Mouse (Mus musculus): ENCODE measurements around the gene Gm5447. TPM values are rescaled to one million over a fixed set of nuclear protein-coding genes. Genes with fewer than 3 reads are reported as not detected.
A peak's percentile ranks its signal among the peaks of the same experiment; 100 is the strongest.

Gene Gm5447
- polyA plus RNA-seq, 1 experiment from 2014 or later = 0.27 TPM

DNA sequence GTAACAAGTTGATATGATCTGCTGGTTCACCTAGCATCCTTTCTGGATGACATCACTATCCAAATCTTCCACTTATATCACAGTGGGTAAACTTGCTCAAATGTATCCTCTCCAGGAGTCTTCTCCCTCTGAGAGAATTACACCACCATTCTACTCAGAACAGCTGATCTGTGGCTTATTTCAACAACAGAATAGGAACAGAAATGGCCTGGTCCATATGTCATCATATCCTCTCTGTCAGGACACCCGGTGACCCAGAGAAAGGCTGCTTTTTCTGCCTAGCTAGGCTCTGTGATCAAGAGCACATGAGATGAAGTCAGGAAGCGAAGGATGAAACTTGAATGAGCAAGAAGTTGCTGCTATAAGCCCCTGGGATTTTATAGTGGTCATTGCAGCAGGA is 13.7 kb downstream of the Gm5447 start:
- H3K9me3 ChIP-seq = no peaks in the 10 kb centered on the region
- no peaks in the 10 kb centered on the region for H3K36me3 ChIP-seq
- ATAC-seq (ENCODE audit: insufficient number of reproducible peaks, insufficient read depth, low FRiP score, low TSS enrichment) = no peak
- 0 out of 2 replicates have a peak, but pooled peaks cover 6% of the 10 kb centered on the region for H3K27me3 ChIP-seq
- no peak overlapping the region for H3K4me3 ChIP-seq
- H3K27ac ChIP-seq = no peak overlapping the region
- 89% methylated on average over 2 of the region's 2 CpGs for WGBS
- H3K4me1 ChIP-seq = peaks cover 7% of the 10 kb centered on the region
- no peak overlapping the region for H3K4me2 ChIP-seq (replicated peaks)
- H3K9ac ChIP-seq = no peak overlapping the region

- WGBS = 78% methylated on average over 10 of the region's 10 CpGs
- no peak overlapping the region for H3K9ac ChIP-seq
- H3K27ac ChIP-seq = no peak overlapping the region
- H3K27me3 ChIP-seq = 0 out of 2 replicates have a peak, but pooled peaks cover 10% of the 10 kb centered on the region
- H3K36me3 ChIP-seq = no peaks in the 10 kb centered on the region
- no peak overlapping the region for H3K4me2 ChIP-seq (replicated peaks)
- peaks cover 11% of the 10 kb centered on the region for H3K4me1 ChIP-seq
- H3K9me3 ChIP-seq = no peaks in the 10 kb centered on the region
- H3K4me3 ChIP-seq = no peak overlapping the region
- no peak for ATAC-seq (ENCODE audit: insufficient number of reproducible peaks, insufficient read depth, low FRiP score, low TSS enrichment)
Observed at GRCm38 (mm10) chr13:30989710-30990109, 15.7 kb downstream of the Gm5447 start.

- H3K27me3 ChIP-seq = 0 out of 2 replicates have a peak, but pooled peaks cover 10% of the 10 kb centered on the region
- ATAC-seq (ENCODE audit: insufficient number of reproducible peaks, insufficient read depth, low FRiP score, low TSS enrichment) = no peak
- no peaks in the 10 kb centered on the region for H3K9me3 ChIP-seq
- H3K27ac ChIP-seq = no peak overlapping the region
- no peak overlapping the region for H3K4me2 ChIP-seq (replicated peaks)
- peaks cover 11% of the 10 kb centered on the region for H3K4me1 ChIP-seq
- no peak overlapping the region for H3K9ac ChIP-seq
- 64% methylated on average over 9 of the region's 9 CpGs for WGBS
- H3K36me3 ChIP-seq = no peaks in the 10 kb centered on the region
- no peak overlapping the region for H3K4me3 ChIP-seq
Observed at GRCm38 (mm10) chr13:30990233-30990632, 16.2 kb downstream of the Gm5447 start.

GRCm38 (mm10) chr13:30993819-30994218 is 19.8 kb downstream of the Gm5447 start:
- ATAC-seq (ENCODE audit: insufficient number of reproducible peaks, insufficient read depth, low FRiP score, low TSS enrichment) = no peak
- H3K4me2 ChIP-seq (replicated peaks) = no peak overlapping the region
- 0 out of 2 replicates have a peak, but pooled peaks cover 7% of the 10 kb centered on the region for H3K27me3 ChIP-seq
- 37% methylated on average over 3 of the region's 3 CpGs for WGBS
- no peaks in the 10 kb centered on the region for H3K9me3 ChIP-seq
- no peak overlapping the region for H3K4me3 ChIP-seq
- H3K9ac ChIP-seq = no peak overlapping the region
- H3K4me1 ChIP-seq = 0 out of 2 replicates have a peak, but pooled peaks cover 4% of the 10 kb centered on the region
- no peaks in the 10 kb centered on the region for H3K36me3 ChIP-seq
- no peak overlapping the region for H3K27ac ChIP-seq

DNA sequence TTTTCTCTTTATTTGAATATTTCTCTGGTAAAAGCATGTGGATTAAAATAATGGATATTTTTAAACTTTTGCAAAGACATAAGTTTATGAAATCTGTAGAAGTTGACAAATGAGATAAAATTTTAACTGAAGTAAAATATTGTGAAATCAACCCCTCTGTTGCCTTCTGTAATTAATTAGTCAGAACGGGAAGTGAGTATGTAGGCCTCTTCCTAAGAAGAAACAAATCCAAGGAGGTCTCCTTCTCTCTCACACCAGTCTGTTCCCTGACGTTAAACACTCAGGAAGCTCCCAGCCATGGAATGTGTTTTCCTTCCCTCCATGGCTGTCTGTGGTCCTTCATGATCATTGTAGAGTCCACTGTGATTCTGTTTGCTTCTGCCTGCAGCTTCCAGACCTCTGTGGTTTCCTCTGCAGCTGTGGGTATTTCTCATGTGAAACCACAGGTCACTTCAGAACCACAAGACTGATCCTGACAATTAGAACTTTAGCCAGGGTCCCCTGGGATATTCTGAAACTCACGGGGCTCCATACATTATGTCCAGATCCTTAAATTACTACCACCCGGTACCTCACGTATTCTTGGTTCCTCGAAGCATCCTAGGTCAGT is 20.4 kb downstream of the Gm5447 start:
- Histone ChIP-seq H3K4me1 (0 out of 2 replicates have a peak, but pooled peaks cover 4% of the 10 kb centered on the region), H3K9ac (no peak overlapping the region)

DNA sequence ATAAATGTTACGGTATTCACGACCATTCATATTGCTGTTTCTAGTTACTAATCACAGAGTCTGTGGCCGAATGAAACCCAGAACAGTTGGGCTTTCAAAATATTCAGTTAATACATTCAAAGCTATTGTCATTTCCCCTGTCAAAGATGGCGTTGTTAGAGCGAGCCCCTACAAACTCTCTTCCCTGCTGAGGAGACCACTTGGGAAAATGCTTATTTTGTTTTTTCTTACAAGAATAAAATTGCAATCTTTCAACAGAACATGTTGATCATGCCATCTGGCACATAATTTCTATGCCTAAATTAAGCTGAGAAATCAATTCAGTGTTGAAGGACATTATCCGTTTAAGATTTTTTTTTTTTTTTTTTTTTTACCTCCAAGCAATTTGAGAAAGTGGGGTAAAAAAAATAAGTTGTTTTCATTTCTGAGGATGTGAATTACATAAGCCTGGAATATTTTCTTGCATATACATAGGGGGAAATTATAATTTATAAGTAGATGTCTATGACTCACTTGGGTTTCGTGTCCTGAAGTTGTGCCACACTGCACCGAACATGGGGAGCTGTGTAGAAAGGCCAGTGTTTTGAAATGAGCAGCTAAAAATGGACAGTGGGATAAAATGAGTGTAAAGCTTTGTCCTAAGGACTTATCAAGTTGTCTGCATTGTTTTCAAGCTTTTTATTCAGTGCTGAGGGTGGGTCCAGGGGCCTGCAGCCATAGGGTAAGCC is 23.7 kb downstream of the Gm5447 start:
- Histone ChIP-seq H3K9me3 (no peaks in the 10 kb centered on the region), H3K4me3 (no peak overlapping the region), H3K27ac (no peak overlapping the region), H3K36me3 (no peaks in the 10 kb centered on the region), H3K4me1 (0 out of 2 replicates have a peak, but pooled peaks cover 4% of the 10 kb centered on the region), H3K4me2 (replicated peaks) (no peak overlapping the region), H3K27me3 (0 out of 2 replicates have a peak, but pooled peaks cover 3% of the 10 kb centered on the region), H3K9ac (no peak overlapping the region)
- WGBS = 77% methylated on average over 8 of the region's 8 CpGs
- no peak for ATAC-seq (ENCODE audit: insufficient number of reproducible peaks, insufficient read depth, low FRiP score, low TSS enrichment)

More for the DNA sequence above, 20.4 kb downstream of the Gm5447 start:
- Histone ChIP-seq H3K9me3 (no peaks in the 10 kb centered on the region), H3K27ac (no peak overlapping the region), H3K36me3 (no peaks in the 10 kb centered on the region), H3K4me3 (no peak overlapping the region), H3K27me3 (0 out of 2 replicates have a peak, but pooled peaks cover 7% of the 10 kb centered on the region), H3K4me2 (replicated peaks) (no peak overlapping the region)
- no peak for ATAC-seq (ENCODE audit: insufficient number of reproducible peaks, insufficient read depth, low FRiP score, low TSS enrichment)
- 55% methylated on average over 6 of the region's 6 CpGs for WGBS

DNA sequence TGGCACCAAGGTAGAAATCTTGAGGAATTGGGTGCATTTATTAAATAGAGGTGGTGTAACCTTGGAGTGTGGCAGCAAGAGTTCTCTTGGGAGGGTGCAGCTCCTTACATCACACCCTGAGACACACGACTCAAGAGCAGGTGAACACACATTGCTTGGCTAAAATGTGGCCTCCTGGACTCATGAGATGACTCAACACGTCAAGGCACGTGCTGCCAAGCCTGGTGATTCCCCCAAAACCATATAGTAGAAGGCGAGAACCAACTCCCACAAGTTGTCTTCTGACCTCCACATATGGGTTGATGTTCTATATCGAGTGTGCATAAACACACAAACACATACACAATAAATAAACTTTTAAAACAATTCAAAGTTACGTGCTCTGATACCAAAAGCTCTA is 25.8 kb downstream of the Gm5447 start:
- H3K4me2 ChIP-seq (replicated peaks) = no peak overlapping the region
- H3K36me3 ChIP-seq = no peaks in the 10 kb centered on the region
- no peak overlapping the region for H3K27ac ChIP-seq
- 89% methylated on average over 6 of the region's 6 CpGs for WGBS
- H3K9me3 ChIP-seq = no peaks in the 10 kb centered on the region
- no peak overlapping the region for H3K9ac ChIP-seq
- no peak for ATAC-seq (ENCODE audit: insufficient number of reproducible peaks, insufficient read depth, low FRiP score, low TSS enrichment)
- H3K27me3 ChIP-seq = no peaks in the 10 kb centered on the region
- H3K4me3 ChIP-seq = no peak overlapping the region
- peaks cover 7% of the 10 kb centered on the region; the same call in 1 of the 2 replicates for H3K4me1 ChIP-seq

DNA sequence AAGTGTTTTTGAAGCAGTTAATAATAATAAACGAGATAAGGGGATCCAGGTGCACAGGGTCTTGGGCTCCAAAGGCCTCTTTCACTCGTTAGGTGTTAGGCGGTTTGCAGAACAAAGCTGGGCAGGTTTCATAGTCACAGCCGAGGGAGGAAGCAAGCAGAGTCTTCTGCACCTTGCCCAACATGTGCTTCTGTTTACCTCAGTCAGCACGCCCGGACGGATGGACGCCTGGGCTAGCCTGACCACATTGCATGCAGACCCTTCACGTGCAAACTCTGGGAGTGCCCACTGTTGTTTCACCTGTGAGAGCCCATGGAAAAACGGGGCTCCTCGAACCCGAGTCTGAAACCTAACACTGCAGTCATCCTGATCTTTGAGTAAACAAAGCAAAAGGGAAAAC is 30.5 kb downstream of the Gm5447 start:
- Histone ChIP-seq H3K27me3 (no peaks in the 10 kb centered on the region), H3K9ac (no peak overlapping the region), H3K9me3 (no peaks in the 10 kb centered on the region), H3K36me3 (no peaks in the 10 kb centered on the region), H3K4me3 (no peak overlapping the region), H3K4me1 (peaks cover 8% of the 10 kb centered on the region; the same call in 1 of the 2 replicates), H3K4me2 (replicated peaks) (peak overlapping the region; percentile 31), H3K27ac (no peak overlapping the region)
- 22% methylated on average over 12 of the region's 12 CpGs for WGBS
- ATAC-seq (ENCODE audit: insufficient number of reproducible peaks, insufficient read depth, low FRiP score, low TSS enrichment) = no peak

- Histone ChIP-seq H3K27me3 (no peaks in the 10 kb centered on the region), H3K4me3 (no peak overlapping the region), H3K4me2 (replicated peaks) (peak overlapping the region; percentile 31; the same call in 1 of the 2 replicates), H3K9ac (no peak overlapping the region), H3K27ac (no peak overlapping the region), H3K9me3 (no peaks in the 10 kb centered on the region), H3K36me3 (no peaks in the 10 kb centered on the region), H3K4me1 (peaks cover 8% of the 10 kb centered on the region; the same call in 1 of the 2 replicates)
- no peak for ATAC-seq (ENCODE audit: insufficient number of reproducible peaks, insufficient read depth, low FRiP score, low TSS enrichment)
- WGBS = 55% methylated on average over 4 of the region's 4 CpGs
Observed at GRCm38 (mm10) chr13:31004995-31005394, 31.0 kb downstream of the Gm5447 start.

DNA sequence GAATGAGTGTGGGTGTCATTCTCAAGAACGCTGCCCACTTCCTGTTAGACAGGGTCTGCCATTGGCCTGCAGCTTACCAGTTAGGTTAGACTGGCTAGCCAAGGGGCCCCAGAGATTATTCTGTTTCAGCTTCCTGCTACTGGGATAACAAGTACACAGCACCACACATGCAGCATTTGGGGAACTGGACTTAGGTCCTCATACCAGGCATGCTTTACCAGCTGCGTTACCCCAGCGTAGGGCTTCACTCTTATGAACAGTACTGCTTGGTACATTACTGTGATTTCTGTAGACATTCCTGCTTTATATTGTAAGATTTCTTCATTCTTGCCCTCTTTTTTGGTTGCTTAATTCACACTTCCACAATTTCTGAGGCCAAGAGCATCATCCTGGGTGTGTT is 43.5 kb downstream of the Gm5447 start:
- peaks cover 14% of the 10 kb centered on the region for H3K4me1 ChIP-seq
- no peaks in the 10 kb centered on the region for H3K36me3 ChIP-seq
- H3K4me2 ChIP-seq (replicated peaks) = no peak overlapping the region
- H3K9me3 ChIP-seq = no peaks in the 10 kb centered on the region
- 100% methylated on average over 3 of the region's 3 CpGs for WGBS
- no peak overlapping the region for H3K9ac ChIP-seq
- H3K4me3 ChIP-seq = no peak overlapping the region
- no peaks in the 10 kb centered on the region for H3K27me3 ChIP-seq
- H3K27ac ChIP-seq = no peak overlapping the region
- ATAC-seq (ENCODE audit: insufficient number of reproducible peaks, insufficient read depth, low FRiP score, low TSS enrichment) = no peak

DNA sequence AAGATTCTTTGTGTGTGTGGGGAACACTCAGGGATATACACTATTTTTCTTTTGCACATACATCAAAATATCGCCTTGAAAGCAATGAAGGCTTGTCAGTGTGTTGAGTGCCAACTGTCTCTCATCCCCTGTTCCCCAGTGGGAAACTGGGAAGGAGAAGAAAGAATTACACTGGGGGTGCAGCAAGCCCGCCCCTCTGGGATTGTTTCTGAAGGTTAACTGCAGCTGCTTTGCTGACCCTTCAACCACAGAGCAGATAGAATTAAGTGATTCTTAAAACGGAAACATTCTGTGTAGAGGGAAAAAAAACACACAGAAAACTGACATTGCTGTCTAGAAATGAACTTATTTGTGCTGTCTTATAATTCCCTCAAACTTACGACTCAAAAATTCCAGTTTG is 47.5 kb downstream of the Gm5447 start:
- Histone ChIP-seq H3K36me3 (no peaks in the 10 kb centered on the region), H3K4me1 (peaks cover 19% of the 10 kb centered on the region), H3K27me3 (no peaks in the 10 kb centered on the region), H3K27ac (no peak overlapping the region), H3K4me2 (replicated peaks) (no peak overlapping the region), H3K9ac (no peak overlapping the region), H3K4me3 (no peak overlapping the region), H3K9me3 (no peaks in the 10 kb centered on the region)
- ATAC-seq (ENCODE audit: insufficient number of reproducible peaks, insufficient read depth, low FRiP score, low TSS enrichment) = no peak
- 30% methylated on average over 4 of the region's 4 CpGs for WGBS

DNA sequence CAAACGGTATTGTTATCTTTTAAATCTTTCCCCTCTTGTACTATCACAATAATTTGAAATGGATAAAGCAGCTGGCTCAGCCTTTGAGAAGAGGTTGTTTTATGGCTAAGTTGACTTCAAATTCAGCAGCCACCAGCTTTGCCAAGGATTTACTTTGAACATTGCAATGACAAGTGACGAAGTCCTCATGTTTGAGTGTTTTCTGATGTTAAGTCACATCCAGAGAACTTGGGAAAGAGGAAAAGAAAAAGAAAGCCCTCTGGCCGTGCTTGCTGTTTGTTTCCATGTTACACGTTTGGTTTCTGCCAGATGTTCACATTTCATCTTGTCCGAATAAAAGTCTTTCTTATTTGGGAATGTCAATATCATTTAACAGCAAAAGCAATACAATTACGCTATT is 47.9 kb downstream of the Gm5447 start:
- 27% methylated on average over 6 of the region's 6 CpGs for WGBS
- Histone ChIP-seq H3K27me3 (no peaks in the 10 kb centered on the region), H3K4me1 (peaks cover 19% of the 10 kb centered on the region), H3K9me3 (no peaks in the 10 kb centered on the region), H3K4me3 (no peak overlapping the region), H3K36me3 (no peaks in the 10 kb centered on the region), H3K4me2 (replicated peaks) (no peak overlapping the region), H3K27ac (no peak overlapping the region), H3K9ac (no peak overlapping the region)
- ATAC-seq (ENCODE audit: insufficient number of reproducible peaks, insufficient read depth, low FRiP score, low TSS enrichment) = no peak
